30 mouse cellular contexts compared by ENCODE assay signal in the genomic region with DNA sequence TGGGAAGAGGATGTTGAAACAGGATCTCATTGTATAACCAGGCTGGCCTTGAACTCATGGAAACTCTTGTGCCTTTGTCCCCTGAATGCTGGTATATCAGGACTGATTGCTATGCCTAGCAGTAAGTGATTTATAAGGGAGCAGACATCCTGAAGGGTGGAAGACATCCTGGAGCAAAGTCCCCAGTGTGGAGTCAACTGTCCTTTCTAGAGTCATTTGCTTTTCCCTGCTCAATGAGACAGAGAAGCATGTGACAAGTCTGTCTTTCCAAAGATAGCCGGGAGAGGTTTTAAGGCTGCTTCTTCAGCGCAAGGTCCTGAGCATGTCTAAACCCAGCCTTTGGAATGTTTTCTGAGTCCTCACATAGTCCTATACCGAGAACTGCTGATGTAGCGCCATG. TPM values are rescaled to one million over a fixed set of nuclear protein-coding genes. Genes with fewer than 3 reads are reported as not detected.
"Had no signal": no experiment of that assay in that cellular context is flagged by ENCODE, and none has a peak within 500 bp of the region (broad histone marks: within the 10 kb centered on the region; RNA-seq: fewer than 3 reads in every experiment).

No protein-coding gene starts in this region.

- H3K36me3 ChIP-seq: embryonic facial prominence, embryonic 10.5 days; embryonic facial prominence, embryonic 12.5 days; embryonic facial prominence, embryonic 13.5 days; embryonic facial prominence, embryonic 15.5 days; forebrain, embryonic 10.5 days; forebrain, embryonic 12.5 days; forebrain, embryonic 15.5 days had no signal

- H3K4me1 ChIP-seq: embryonic facial prominence, embryonic 12.5 days; embryonic facial prominence, embryonic 13.5 days; embryonic facial prominence, embryonic 15.5 days; forebrain, embryonic 12.5 days; forebrain, embryonic 13.5 days; forebrain, embryonic 15.5 days had no signal

- H3K4me3 ChIP-seq: embryonic facial prominence, embryonic 10.5 days; embryonic facial prominence, embryonic 12.5 days; embryonic facial prominence, embryonic 13.5 days; embryonic facial prominence, embryonic 15.5 days; erythroblast, embryonic 14.5 days; forebrain, embryonic 10.5 days; forebrain, embryonic 12.5 days; forebrain, embryonic 13.5 days; forebrain, embryonic 15.5 days; gastrocnemius, adult 2 months had no signal

- H3K9me3 ChIP-seq: embryonic facial prominence, embryonic 10.5 days; embryonic facial prominence, embryonic 12.5 days; embryonic facial prominence, embryonic 13.5 days; embryonic facial prominence, embryonic 15.5 days; forebrain, embryonic 12.5 days; forebrain, embryonic 13.5 days; forebrain, embryonic 15.5 days had no signal

- H3K27me3 ChIP-seq: embryonic facial prominence, embryonic 12.5 days; embryonic facial prominence, embryonic 13.5 days; embryonic facial prominence, embryonic 15.5 days; forebrain, embryonic 12.5 days; forebrain, embryonic 13.5 days; forebrain, embryonic 15.5 days had no signal

- H3K27ac ChIP-seq: embryonic facial prominence, embryonic 10.5 days; embryonic facial prominence, embryonic 12.5 days; embryonic facial prominence, embryonic 13.5 days; embryonic facial prominence, embryonic 15.5 days; forebrain, embryonic 10.5 days; forebrain, embryonic 12.5 days; forebrain, embryonic 13.5 days; forebrain, embryonic 15.5 days; gastrocnemius, adult 2 months had no signal

- H3K4me2 ChIP-seq: embryonic facial prominence, embryonic 12.5 days; embryonic facial prominence, embryonic 13.5 days; embryonic facial prominence, embryonic 15.5 days; forebrain, embryonic 12.5 days; forebrain, embryonic 13.5 days; forebrain, embryonic 15.5 days had no signal

- H3K9ac ChIP-seq: embryonic facial prominence, embryonic 12.5 days; embryonic facial prominence, embryonic 13.5 days; embryonic facial prominence, embryonic 15.5 days; forebrain, embryonic 12.5 days; forebrain, embryonic 13.5 days; forebrain, embryonic 15.5 days; forebrain, postnatal 0 days had no signal

- DNase-seq: cerebellum, adult 2 months; cerebellum, adult 8-10 months; cerebellum, adult 9-10 months; cerebellum, adult 9-11 months; cerebellum, postnatal 10 days; cerebellum, postnatal 14 days; cerebellum, postnatal 25 days; cerebellum, postnatal 36 days; embryo, embryonic 11 days; forebrain, postnatal 0 days; gastrocnemius, adult 2 months; gastrocnemius, postnatal 10 days; gastrocnemius, postnatal 14 days; gastrocnemius, postnatal 25 days; gastrocnemius, postnatal 36 days; heart, adult 11 months; heart, adult 18-20 months had no signal

- ATAC-seq: forebrain, embryonic 13.5 days; forebrain, embryonic 14.5 days; forebrain, embryonic 15.5 days; forebrain, embryonic 16.5 days; forebrain, postnatal 0 days had no signal

RNA-seq across cellular contexts. Expression of a gene that starts 19.7 kb away (rescaled TPM):
- polyA plus RNA-seq: cortical plate, adult 2 months; erythroblast, embryonic 14.5 days; forebrain, embryonic 15.5 days; forebrain, embryonic 16.5 days; frontal cortex, adult 2 months had no signal

RNA-seq across cellular contexts. Expression of a gene that starts 52.1 kb away (rescaled TPM):
- polyA plus RNA-seq: cortical plate, adult 2 months; erythroblast, embryonic 14.5 days; frontal cortex, adult 2 months had no signal
